1 mouse cellular context compared by ENCODE assay signal in genomic region chr17:36824005-36824404, GRCm38 (mm10).
A peak's percentile ranks its signal among the peaks of the same experiment; 100 is the strongest.
TF ChIP-seq lines count a peak whose summit lies in the region.

No protein-coding gene starts in this region.

TF ChIP-seq in MEL, 35 proteins besides CTCF, POLR2A, EP300 and RAD21 (continued from another document):
- TF ChIP-seq MEF2A (IDR thresholded peaks at IDR 0.05; ENCODE audit: extremely low read depth, insufficient replicate concordance, low read depth, low read length, poor library complexity, severe bottlenecking) (no peak), ETS1 (IDR thresholded peaks at IDR 0.05; ENCODE audit: low read depth, low read length) (no peak), SMC3 (IDR thresholded peaks at IDR 0.05; ENCODE audit: low read depth, low read length) (peak; percentile 51), MAX (IDR thresholded peaks at IDR 0.05; ENCODE audit: low read length) (no peak), JUND (IDR thresholded peaks at IDR 0.05; ENCODE audit: low read depth, low read length) (no peak)
